Mouse (Mus musculus): ENCODE results near the gene Fam169a.
"Not testable (repeated sequence)": the region's sequence is repeated elsewhere in the genome, so short reads cannot be mapped to it uniquely, and the experiment has no call there.

Fam169a gene

DNA sequence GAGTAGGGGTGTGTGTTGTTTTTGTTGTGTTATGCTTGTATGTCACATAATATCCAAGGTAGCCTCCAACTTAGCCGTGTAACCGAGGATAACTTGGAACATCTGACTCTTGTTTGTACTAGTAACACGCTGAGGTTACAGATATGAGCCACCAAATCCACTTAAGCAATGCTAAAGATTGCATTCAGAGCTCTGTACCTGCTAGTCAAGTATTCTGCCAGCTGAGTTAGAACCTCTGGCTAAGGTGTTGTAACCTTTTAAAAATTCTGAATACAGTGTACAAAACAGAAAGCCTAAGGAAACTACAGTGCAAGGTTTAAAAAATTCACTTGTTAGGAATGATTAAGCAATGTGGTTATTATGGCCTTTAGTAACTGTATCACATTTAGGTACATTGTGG is 13.5 kb downstream of the Fam169a start:
- no peak for DNase-seq

DNA sequence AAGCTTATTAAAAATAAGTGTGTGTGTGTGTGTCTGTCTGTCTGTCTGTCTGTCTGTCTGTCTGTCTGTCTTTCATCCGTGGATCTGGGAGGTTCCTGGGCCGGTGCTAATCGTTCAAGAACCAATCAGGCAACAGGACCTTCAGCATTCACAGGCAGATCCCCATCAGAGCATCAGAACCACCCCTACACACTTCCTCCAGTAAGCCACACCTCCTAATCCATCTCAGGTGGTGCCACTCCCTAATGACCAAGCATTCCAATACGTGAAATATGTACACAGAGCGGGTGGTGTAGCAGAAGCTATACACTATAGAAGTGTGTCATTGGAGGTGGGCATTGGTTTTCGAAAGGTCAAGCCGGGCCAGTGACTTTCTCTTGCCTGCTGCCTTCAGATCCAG is 15.3 kb downstream of the Fam169a start:
- DNase-seq = no peak

DNA sequence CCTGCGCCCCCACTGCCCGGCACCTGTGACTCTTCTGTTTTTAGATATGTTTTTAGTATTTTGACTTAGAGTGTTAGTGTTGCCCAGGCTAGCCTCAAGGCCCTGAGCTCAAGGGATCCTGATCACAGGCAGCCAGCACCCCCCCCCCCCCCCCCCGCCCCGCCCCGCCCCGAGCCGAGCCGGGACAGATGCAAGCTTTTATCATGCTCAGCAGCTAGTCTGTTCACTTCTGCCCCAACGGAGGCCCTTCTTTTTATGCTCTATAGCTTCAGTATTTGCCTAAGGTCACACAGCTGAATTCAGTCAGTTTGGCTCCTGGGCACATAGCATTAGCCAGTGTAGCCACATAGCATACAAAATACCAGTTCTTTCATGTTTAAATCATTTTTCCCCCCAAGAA is 19.2 kb downstream of the Fam169a start:
- DNase-seq = no peak

DNA sequence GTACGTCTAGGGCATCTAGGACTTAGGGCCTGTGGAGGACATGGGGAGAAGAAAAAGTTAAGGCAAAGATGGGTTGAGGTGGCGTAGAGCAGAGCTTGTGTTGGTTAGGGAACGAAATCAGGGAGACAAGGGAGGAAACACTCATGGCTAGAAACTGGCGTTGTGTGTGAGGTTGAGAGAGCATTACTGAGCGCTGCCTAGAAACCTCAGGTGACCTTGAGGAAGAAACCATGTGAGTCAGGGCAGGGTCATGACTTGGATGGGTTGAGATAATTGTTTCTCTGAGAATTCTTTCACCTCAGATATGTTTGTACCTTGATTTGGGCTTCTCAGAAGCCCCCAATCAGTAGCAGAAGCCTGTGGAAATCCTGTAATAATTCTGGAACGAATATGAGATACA is 20.3 kb downstream of the Fam169a start:
- no peak for DNase-seq

DNA sequence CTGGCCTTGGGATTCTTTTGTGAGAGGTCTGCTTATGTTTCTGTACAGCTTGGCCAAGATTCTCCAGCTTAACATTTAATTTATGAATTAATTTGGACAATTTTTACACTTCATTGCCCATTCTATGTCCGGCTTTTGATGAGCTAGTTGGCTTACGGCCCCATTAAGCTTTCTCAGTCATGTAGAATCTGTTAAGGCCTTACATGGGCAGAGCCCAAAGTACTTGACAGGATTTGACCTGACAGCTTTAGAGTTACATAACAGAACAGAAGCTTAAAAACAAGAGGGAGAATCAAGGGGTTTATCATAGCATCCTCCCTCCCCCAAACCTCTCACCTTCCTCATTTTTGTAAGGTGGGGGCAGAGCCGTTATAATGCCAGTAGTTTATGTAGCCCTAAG is 21.1 kb downstream of the Fam169a start:
- DNase-seq = no peak

DNA sequence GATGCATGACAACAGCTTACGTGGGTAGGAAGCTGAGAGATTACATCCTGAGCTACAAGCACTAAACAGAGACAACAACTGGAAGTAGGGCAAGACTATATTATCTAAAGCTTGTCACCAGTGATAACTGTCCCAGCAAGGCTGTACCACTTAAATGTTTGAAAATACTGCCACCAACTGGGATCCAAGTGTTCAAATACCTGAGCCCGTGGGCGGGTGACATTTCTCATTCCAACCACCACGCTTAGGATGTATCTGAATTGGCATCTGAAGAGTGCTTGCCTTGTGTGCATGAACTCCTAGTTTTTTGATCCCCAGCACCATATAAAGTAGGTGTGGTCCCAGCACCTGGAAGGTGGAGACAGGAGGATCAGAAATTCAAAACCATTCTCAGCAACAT is 28.6 kb downstream of the Fam169a start:
- DNase-seq = no peak

DNA sequence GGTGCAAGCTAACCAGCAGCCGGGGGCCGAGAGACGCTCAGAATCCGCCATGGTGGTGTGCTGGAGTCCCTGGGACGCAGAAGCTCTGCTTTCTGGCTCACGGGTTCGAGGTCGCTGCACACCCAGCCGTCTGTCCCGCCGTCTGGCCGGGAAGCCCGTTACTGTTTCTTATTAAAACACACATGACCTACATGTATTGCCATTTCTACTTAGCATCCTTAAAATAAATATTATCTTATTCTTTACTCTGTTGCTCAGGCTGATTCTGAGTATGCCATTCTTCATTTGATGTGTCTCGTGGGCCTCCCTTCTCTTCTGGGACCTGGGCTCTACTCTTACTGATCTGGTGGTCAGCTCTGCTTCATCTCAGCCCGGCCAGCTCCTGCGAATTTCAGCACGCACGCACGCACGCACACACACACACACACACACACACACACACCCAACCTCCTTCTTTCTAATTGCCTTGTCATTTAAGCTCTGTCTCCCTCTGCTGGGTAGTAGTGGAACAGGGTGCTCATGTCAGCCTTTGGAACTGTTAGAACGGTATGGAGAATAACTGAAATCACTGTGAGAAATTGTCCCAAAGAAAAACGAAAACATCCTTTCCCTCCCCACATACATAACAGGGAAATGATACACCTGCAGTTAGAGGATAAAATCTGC is 32.2 kb downstream of the Fam169a start, which contains the start of gene Gm6169:
Gene Gm6169, minus strand, starts transcription at position 51 of the 666 bp plus-strand sequence.
- DNase-seq = no peak

DNA sequence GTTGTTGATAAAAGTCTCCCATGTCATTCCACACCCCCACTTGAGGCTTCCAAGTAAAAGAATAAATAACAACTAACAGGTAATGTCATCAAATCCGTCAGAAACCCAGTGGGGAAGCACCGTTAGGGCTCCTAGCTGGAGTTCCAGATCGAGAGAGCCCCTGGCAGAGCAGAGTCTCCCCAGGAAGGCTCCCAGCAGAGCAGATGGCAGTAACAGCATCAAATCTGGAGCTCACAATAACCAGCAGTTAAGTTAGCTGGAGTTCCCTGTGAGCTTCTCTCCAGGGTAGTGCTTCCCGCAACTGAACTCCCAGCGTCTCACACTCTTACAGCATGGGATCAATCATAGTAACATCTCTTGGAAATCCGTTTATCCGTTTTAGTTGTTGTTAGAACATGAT is 37.9 kb downstream of the Fam169a start:
- no peak for DNase-seq

DNA sequence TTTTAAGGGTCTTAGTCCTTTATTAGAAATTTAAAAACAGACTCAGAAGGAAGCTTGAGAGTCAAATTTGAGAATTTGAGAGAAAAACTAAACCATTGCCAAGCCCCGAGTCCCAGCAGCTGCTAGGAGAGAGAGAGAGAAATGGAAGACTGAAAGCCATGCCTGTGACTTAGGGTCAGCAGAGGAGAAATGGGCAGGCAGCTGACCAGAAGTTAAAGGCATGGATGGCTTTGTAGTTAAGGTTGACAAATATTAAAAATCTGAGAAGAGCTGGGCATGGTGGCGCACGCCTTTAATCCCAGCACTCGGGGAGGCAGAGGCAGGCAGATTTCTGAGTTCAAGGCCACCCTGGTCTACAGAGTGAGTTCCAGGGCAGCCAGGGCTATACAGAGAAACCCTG is 40.6 kb downstream of the Fam169a start:
- not testable (repeated sequence) for DNase-seq

DNA sequence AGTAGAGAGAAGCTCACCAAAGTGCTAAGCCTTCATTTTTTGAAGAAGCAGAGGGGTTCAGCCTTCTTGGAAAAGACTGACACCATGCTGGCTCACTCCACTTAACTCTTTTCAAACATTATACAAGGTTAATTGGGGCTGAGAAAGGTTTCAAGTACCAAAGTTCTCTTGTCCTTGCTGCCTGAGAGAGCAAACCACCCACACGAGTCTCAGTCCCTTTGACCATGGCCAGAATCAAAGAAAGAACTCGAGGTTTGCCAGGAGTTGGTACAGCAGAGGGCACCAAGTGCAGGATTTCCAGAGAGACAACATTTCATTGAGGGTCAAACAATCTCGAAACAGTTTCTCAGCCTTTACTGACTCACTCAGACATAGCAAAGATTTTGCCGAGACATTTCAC is 42.0 kb downstream of the Fam169a start:
- DNase-seq = no peak

DNA sequence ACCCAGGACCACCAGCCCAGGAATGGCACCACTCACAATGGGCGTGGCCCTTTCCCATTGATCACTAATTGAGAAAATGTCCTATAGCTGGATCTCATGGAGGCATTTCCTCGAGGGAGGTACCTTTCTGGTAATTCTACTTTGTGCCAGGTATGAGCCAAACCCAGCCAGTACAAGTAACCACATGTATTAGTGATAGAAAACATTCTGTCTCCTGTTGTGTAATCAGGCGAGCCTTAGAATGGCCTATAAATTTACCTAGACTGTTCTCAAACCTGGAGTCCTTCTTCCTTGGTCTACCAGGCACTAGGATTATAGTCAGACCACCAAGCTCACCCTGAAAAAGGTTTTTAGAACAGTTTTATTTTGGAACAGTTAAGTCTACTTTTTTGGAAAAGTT is 54.3 kb downstream of the Fam169a start:
- DNase-seq = no peak

DNA sequence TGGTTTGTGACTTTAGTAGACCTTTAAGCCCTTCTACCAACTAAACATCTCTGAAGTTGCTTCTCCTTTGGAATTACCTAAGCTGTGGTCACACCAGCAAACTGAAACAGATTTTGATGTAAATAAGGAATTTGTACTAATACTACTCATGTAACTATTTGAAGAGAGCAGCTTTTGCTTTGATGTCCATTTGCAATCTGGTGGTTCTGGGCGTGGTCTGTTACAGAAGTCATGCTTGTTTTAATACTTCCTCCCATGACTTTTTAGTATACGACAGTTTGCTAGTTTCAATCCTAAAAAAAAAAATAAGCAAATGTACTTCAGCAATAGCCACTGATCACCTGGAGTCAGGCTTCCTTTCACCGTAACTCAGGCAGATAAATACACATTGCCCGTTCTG is 62.6 kb downstream of the Fam169a start:
- DNase-seq = not testable (repeated sequence)

DNA sequence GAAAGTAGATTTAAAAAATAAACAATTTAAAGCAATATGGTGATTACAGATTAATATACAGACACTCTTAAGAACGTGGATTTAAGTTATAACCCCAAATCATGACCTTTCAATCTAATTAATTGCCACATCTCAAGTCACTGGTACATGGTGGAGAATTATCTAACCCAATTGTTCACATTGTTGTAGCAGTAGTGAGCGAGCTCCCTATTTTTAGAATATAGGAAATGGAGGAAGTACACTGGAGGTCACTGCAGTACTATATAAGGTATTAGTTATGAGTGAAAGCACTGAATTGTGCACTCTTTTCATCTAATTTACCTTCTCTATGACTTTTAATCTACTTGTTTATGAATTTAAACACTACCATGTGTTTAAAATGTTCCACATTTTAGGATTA is 63.3 kb downstream of the Fam169a start:
- DNase-seq = not testable (repeated sequence)

DNA sequence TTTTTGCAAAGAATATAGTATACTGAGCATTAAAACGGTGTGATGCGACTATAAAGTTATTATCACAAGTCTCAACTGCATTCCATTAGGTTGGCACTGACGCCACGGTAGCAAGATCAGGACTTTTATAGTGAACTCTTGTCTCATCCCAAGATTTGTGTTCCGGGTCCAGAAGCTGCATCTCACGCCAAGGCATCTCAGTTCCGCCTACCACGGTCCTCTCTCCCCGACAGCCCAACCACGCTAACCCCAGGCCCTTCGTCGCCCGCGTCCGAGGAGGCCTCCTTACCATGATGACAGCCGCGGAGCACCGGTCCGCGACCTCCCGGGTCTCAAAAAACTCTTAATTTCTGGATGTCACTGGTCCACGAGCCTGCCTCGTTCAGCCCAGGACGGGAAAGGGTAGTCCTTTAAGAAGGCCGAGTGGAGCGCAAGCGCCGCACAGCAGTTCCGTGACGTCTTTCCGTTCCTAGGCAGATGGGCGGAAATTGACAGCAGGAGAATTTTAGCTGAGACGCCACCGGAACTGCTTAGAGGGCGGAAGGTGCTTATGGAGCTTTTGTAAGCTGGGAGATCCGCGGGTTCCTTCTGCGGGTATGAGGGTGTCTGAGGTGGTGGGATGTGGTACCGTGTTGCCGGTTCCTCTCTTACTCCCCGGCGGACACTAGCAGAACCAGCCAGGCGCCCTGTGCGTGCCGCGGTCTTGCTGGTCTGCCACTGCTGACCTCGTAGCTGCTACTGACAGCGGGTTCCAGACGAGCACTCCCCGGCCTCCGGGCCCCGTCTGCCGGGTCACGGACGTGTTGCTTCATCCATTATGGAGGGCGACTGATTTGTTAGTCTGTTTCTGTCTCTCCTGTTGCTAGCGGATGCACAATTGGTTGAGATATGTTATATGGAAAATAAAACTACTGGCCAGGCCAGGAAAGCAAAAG is 70.6 kb downstream of the Fam169a start, which contains the start of the genes Gfm2 and Nsa2:
Gene Gfm2, plus strand, starts transcription at position 472 of the 935 bp plus-strand sequence.
Gene Nsa2, minus strand, starts transcription at position 472 of the 935 bp plus-strand sequence.
- DNase-seq = peak; percentile 71 to 82

DNA sequence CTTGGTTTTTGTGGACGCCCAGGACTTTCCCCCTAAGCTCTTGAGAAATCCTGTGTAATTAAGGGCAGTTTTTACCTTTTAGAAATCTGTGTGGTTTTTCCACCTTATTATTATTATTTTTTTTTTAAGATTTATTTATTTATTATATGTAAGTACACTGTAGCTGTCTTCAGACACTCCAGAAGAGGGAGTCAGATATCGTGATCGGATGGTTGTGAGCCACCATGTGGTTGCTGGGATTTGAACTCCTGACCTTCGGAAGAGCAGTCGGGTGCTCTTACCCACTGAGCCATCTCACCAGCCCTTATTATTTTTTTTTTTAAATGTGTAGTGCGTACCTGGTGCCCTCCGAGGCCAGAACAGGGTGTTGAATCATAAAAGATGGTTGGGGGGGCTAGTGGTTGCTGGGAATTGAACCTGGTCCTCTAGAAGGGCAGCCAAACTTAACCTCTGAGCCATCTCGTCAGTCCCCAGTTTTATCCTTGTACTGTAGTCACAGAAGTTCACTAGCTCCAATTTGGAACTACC is 71.4 kb downstream of the Fam169a start:
- DNase-seq = not testable (repeated sequence)

DNA sequence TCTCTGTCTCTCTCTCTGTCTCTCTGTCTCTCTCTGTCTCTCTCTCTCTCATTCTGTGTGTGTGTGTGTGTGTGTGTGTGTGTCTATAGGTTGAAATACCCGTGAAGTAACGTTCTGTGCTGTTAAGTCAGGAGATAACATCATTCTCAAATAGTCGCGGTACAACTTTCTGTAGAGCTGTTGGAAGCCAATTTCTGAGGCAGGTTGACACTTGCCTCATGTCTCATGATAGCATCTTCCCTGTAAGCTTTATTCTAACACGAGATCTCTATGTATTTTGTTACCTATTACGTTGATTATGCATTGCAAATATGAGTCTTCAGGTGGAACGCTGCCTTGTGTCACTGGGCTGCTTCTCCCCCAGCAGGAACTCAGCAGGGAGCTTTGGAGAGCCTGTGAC is 75.2 kb downstream of the Fam169a start:
- no peak for DNase-seq

DNA sequence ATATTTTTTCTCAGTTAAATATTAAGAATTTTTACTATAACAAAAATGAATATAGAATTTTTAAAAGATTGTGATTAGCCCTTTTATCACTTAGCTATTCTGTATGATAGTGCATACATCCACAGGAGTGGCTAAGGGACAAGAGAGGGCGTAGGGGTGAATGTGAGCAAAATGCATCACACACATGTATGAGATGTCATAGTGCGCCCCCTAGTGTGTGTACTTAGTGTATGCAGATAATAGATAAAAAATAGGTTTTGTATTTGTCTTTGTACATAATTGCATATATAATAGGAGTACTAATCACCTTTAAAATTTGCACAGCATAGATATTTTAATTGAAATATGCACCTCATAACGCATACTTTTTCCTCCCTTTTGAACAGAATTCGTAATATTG is 78.7 kb downstream of the Fam169a start:
- peak in 1 of 2 experiments; percentile 39 for DNase-seq

DNA sequence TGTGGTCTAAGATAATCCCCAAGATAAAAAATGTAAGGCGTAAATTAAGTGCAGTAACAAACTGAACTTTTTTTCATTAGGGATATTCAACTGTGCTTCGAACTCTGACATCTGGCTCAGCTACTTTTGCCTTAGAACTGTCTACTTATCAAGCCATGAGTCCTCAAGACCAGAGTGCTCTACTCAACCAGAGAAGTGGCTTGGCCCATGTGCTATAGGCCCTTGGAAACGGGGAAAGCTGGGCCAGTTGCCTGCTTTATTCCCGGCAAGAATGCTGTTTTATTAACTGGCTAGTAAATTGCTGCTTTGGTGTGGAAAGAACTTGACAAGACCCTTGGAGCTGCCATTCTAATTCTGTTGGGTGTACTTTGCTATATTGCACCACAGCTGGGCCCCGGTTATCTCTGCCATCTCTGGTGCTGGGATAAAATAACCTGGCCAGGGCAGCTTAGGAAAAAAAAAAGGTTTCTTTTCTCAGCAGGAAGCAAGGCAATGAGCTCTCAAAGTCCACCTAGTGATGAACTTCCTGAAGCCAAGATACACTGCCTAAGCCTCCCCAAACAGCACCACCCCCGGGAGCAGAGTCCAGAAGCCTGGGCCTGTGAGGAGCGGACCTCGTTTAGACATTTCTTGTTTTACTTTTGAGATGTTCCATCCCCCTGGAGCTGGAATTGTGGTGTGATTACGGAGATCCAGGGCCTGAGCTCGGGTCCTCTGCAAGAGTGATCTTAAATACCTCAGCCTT is 108.6 kb downstream of the Fam169a start:
- no peak for DNase-seq

DNA sequence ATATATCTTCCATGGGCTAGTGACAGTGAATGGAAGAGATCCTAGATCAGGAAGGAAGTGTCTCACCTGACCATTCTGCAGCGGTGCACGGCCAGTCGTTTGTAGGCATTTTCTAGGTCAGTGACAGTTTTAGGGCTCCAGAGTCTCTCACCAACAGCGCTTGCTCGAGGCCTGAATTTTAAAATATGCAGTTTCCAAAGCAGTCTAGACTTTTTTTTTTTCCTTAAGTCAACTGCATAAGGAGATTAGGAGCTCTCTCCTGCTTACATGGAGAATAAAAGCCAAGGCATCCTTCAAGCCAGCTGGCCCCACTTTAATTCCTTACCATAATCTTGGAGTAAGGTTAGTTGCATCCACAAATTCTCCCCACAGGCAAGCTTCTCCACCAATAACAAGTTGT is 109.6 kb downstream of the Fam169a start:
- no peak for DNase-seq

DNA sequence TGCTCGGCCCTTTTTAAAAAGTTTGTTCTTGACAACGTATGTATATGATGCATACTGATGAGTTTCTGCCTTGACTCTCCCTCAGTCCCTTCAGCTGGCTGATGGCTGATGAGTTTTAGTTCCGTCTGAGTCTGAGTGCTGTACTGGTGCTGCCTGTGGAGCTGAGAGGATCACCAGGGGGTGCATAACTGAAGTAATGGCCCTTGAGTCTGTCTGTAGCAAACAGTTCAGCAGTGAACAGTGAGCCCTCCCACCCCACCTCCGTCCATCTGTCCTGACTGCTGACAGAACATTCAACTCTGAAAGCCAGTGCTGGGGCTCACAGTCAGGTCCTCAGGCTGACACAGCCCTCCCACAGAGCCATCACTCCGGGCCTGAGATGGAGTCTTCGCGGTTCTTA is 111.9 kb downstream of the Fam169a start:
- DNase-seq = no peak

DNA sequence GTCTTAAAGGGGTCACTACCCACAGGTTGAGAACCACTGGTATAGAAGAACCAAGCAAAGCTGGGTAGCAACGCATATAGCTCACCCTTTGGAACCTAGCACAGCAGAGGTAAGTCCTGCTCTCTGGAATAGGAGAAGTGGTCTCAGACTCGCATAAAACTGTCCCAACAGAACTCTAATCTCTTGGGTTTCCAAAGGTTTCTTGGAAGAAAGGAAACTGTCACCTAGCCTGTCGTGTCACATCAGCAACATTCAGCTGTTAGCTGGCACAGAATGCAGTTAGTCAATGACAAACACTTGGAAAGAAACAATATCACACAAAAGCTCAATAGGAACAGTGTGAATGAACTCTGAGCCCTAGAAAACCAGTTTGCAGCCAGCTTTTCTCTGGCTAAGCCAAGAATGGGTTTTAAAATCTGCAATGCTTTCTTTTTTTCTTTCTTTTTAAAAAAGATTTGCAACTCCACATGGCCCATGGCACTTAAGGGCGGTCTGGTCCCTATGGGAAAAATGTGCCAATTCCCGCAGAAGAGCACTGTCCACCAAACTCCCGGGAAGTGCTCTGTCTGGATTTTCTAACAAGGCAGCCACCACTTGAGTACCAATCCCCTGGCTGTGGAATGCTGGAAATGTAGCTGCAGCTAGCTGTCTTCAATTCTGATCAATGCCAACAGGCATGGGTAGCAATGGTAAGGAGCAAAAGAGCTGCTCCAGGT is 113.2 kb downstream of the Fam169a start:
- no peak for DNase-seq

Measured in spleen, adult 18-20 months (tissue).